Mouse (Mus musculus): ENCODE data around the gene Repin1. TPM values are rescaled to one million over a fixed set of nuclear protein-coding genes. Genes with fewer than 3 reads are reported as not detected.

Repin1 gene
- polyA plus RNA-seq, 1 experiment from 2014 or later: 41.0 TPM

GRCm38 (mm10) chr6:48646309-48646690 lies 52.6 kb downstream of the Repin1 start:
- Histone ChIP-seq H3K27me3 (replicated peaks) (no peaks in the 10 kb centered on the region), H3K36me3 (no peaks in the 10 kb centered on the region), H3K4me2 (no peak overlapping the region), H3K4me1 (no peaks in the 10 kb centered on the region), H3K9me3 (replicated peaks) (no peaks in the 10 kb centered on the region), H3K4me3 (replicated peaks) (no peak overlapping the region), H3K9ac (replicated peaks) (no peak overlapping the region), H3K27ac (replicated peaks) (no peak overlapping the region)
- no peak for ATAC-seq (ENCODE audit: low FRiP score)
- WGBS: 87% methylated on average over 4 of the region's 4 CpGs

- Histone ChIP-seq H3K27me3 (replicated peaks) (no peaks in the 10 kb centered on the region), H3K27ac (replicated peaks) (no peak within 1 kb of the TSS), H3K4me3 (replicated peaks) (no peak within 1 kb of the TSS), H3K9me3 (replicated peaks) (no peaks in the 10 kb centered on the region), H3K4me1 (no peaks in the 10 kb centered on the region), H3K4me2 (no peak within 1 kb of the TSS), H3K9ac (replicated peaks) (no peak within 1 kb of the TSS), H3K36me3 (no peaks in the 10 kb centered on the region)
- 51% methylated on average over 3 of the region's 3 CpGs for WGBS
- ATAC-seq (ENCODE audit: low FRiP score): no peak
Measured at GRCm38 (mm10) chr6:48646995-48647394, 53.3 kb downstream of the Repin1 start, which contains the start of gene Gimap8. Gene Gimap8, plus strand, starts transcription at chr6:48647234.

- no peaks in the 10 kb centered on the region for H3K9me3 ChIP-seq (replicated peaks)
- H3K4me1 ChIP-seq: no peaks in the 10 kb centered on the region
- H3K9ac ChIP-seq (replicated peaks): no peak overlapping the region
- no peak for ATAC-seq (ENCODE audit: low FRiP score)
- H3K27me3 ChIP-seq (replicated peaks): no peaks in the 10 kb centered on the region
- H3K4me3 ChIP-seq (replicated peaks): no peak overlapping the region
- no peak overlapping the region for H3K4me2 ChIP-seq
- H3K27ac ChIP-seq (replicated peaks): no peak overlapping the region
- H3K36me3 ChIP-seq: no peaks in the 10 kb centered on the region
- WGBS: 88% methylated on average over 2 of the region's 2 CpGs
Measured at GRCm38 (mm10) chr6:48647611-48648010, 53.9 kb downstream of the Repin1 start.

Other genes starting within 250 kb of the Repin1 start
- gene Krba1, start 198.3 kb upstream of the Repin1 start, polyA plus RNA-seq (2015; fragmentation: Nextera tagmentation; extraction: Ambion mirVana): 23.5 and 25.0 TPM in 2 replicates
- 27.6 and 33.6 TPM in 2 replicates for gene Zfp467, start 148.1 kb upstream of the Repin1 start, polyA plus RNA-seq (2015; fragmentation: Nextera tagmentation; extraction: Ambion mirVana)
- 0.34 and 0.54 TPM in 2 replicates for gene Sspo, start 145.7 kb upstream of the Repin1 start, polyA plus RNA-seq (2015; fragmentation: Nextera tagmentation; extraction: Ambion mirVana)
- gene Atp6v0e2, start 56.3 kb upstream of the Repin1 start, polyA plus RNA-seq (2015; fragmentation: Nextera tagmentation; extraction: Ambion mirVana): 295 and 349 TPM in 2 replicates
- gene Lrrc61, start 39.1 kb upstream of the Repin1 start, polyA plus RNA-seq (2015; fragmentation: Nextera tagmentation; extraction: Ambion mirVana): 21.6 and 24.0 TPM in 2 replicates
- gene Rarres2, start 21.1 kb upstream of the Repin1 start, polyA plus RNA-seq (2015; fragmentation: Nextera tagmentation; extraction: Ambion mirVana): 11.5 and 16.7 TPM in 2 replicates
- not detected in 2 replicates for gene Gm45021, start 4.3 kb upstream of the Repin1 start, polyA plus RNA-seq (2015; fragmentation: Nextera tagmentation; extraction: Ambion mirVana)
- gene Gm44965, start 58 bp downstream of the Repin1 start, polyA plus RNA-seq (2015; fragmentation: Nextera tagmentation; extraction: Ambion mirVana): not detected in 2 replicates
- 12.8 and 13.0 TPM in 2 replicates for gene Zfp775, start 8.2 kb downstream of the Repin1 start, polyA plus RNA-seq (2015; fragmentation: Nextera tagmentation; extraction: Ambion mirVana)
- gene AI854703, start 32.9 kb downstream of the Repin1 start, polyA plus RNA-seq (2015; fragmentation: Nextera tagmentation; extraction: Ambion mirVana): 30.5 and 31.4 TPM in 2 replicates
- gene Gimap8, start 53.4 kb downstream of the Repin1 start, polyA plus RNA-seq (2015; fragmentation: Nextera tagmentation; extraction: Ambion mirVana): 0.73 and 1.4 TPM in 2 replicates
- gene Gimap9, start 82.2 kb downstream of the Repin1 start, polyA plus RNA-seq (2015; fragmentation: Nextera tagmentation; extraction: Ambion mirVana): 1.9 and 11.8 TPM in 2 replicates
- gene Gimap4, start 90.7 kb downstream of the Repin1 start, polyA plus RNA-seq (2015; fragmentation: Nextera tagmentation; extraction: Ambion mirVana): 1.4 and 4.9 TPM in 2 replicates
- gene Gimap6, start 114.3 kb downstream of the Repin1 start, polyA plus RNA-seq (2015; fragmentation: Nextera tagmentation; extraction: Ambion mirVana): 8.1 and 16.7 TPM in 2 replicates
- gene Gm28053, start 124.7 kb downstream of the Repin1 start, polyA plus RNA-seq (2015; fragmentation: Nextera tagmentation; extraction: Ambion mirVana): 1.9 TPM in 1 of 2 replicates, not detected in the other
- gene Gimap7, start 124.7 kb downstream of the Repin1 start, polyA plus RNA-seq (2015; fragmentation: Nextera tagmentation; extraction: Ambion mirVana): 0.50 TPM in 1 of 2 replicates, not detected in the other
- gene Gimap1, start 145.2 kb downstream of the Repin1 start, polyA plus RNA-seq (2015; fragmentation: Nextera tagmentation; extraction: Ambion mirVana): 6.6 and 19.6 TPM in 2 replicates
- 1.7 and 4.5 TPM in 2 replicates for gene Gimap5, start 152.3 kb downstream of the Repin1 start, polyA plus RNA-seq (2015; fragmentation: Nextera tagmentation; extraction: Ambion mirVana)
- gene Gimap3, start 177.0 kb downstream of the Repin1 start, polyA plus RNA-seq (2015; fragmentation: Nextera tagmentation; extraction: Ambion mirVana): not detected in 2 replicates
- 26.4 and 57.2 TPM in 2 replicates for gene Tmem176a, start 247.0 kb downstream of the Repin1 start, polyA plus RNA-seq (2015; fragmentation: Nextera tagmentation; extraction: Ambion mirVana)
- gene Tmem176b, start 247.6 kb downstream of the Repin1 start, polyA plus RNA-seq (2015; fragmentation: Nextera tagmentation; extraction: Ambion mirVana): 133 and 182 TPM in 2 replicates